Mouse (Mus musculus): ENCODE measurements around the gene Igflr1.

The Igflr1 gene

DNA sequence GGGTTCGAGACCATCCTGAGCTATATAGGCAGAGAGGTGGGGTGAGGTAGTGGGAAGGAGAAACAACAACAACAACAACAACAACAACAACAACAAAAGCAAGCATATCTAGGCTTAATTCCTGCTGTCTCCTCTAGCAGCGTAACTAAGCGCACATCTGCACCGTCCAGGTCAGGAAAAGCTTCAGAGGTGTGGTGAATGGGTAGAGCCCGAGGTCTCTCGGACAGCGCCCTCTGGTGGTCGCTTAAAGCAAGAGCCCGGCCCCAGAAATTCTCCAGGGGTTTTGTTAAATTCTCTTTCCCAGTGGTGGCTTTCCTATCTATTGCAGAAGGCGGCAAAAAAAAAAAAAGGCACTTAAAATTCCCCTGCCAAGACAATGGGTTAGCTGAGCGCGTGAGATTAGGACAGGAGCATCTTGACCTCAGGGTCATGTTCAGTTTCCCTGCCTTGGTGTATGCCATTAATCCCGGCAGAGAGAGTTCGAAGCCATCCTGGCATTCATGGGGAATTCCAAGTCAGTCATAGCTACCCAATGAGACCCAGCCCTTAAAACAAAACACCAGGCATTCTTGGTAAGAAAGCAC lies 48.4 kb downstream of the Igflr1 start:
- peak; percentile 82 for DNase-seq (ENCODE audit: low read depth, low spot score)

GRCm38 (mm10) chr7:30614454-30614853 lies 49.2 kb downstream of the Igflr1 start:
- peak; percentile 66 for DNase-seq (ENCODE audit: low read depth, low spot score)

DNA sequence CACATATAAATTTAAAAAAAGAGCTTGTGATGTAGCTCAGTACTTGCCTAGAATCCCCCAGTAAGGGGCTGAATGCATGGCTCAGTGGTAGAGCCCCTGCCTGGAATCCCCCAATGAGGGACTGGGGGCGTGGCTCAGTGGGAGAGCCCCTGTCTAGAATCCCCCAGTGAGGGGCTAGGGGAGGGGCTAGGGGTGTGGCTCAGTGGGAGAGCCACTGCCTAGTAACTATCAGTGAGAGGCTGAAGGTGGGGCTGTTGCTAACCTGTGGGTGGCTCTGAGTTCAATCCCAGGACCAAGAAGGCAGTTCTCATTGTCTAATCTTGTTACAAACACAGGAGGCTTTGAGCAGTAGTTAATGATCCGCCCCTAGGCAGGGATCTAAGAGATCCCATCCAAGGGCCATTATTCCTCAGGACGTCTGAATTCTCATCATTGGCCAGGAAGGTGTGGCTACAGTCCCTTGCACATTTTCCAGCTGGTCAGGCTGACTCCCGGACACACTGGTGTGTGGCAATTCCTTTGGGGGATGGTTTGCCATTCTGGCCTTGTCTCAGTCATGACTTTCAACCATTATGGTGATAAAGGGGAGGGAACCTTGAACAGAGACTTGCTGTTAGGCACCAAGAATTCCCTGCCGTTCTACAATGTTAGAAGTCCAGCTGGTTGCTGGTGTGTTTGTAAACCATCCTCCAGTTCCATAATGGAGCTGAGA lies 50.0 kb downstream of the Igflr1 start:
- peak; percentile 81 for DNase-seq (ENCODE audit: low read depth, low spot score)

All from ES-CJ7 (cell line).